Mouse (Mus musculus) cerebellum, postnatal 36 days (tissue): ENCODE data around the gene Vmn2r27.

Experiments used
- DNase-seq, 2 experiments: peaks; one replicate each; pipeline ENCODE4 v3.0.0; 2021 to 2022; ENCODE audit warnings: mixed read lengths in 2 of 2

Vmn2r27 gene

GRCm38 (mm10) chr6:124231756-124232155 is at the start of gene Vmn2r27:
Gene Vmn2r27 (minus strand): TSS chr6:124231856.
- no peak for DNase-seq

- no peak for DNase-seq
These were observed 46.6 kb upstream of the Vmn2r27 start for GRCm38 (mm10) chr6:124278291-124278690.

- DNase-seq, result no peak
These were observed 46.0 kb upstream of the Vmn2r27 start for GRCm38 (mm10) chr6:124277641-124278040.

GRCm38 (mm10) chr6:124273231-124273880 is 41.7 kb upstream of the Vmn2r27 start:
- DNase-seq, result no peak

- peak; percentile 55 to 57 for DNase-seq
These were observed 31.0 kb upstream of the Vmn2r27 start for GRCm38 (mm10) chr6:124262696-124263095.

- peak; percentile 53 for DNase-seq
These were observed 28.7 kb upstream of the Vmn2r27 start for GRCm38 (mm10) chr6:124260198-124260931.

- DNase-seq, result no peak
These were observed 24.2 kb upstream of the Vmn2r27 start for GRCm38 (mm10) chr6:124255721-124256470.

- DNase-seq, result no peak
These were observed 29.5 kb downstream of the Vmn2r27 start for GRCm38 (mm10) chr6:124202116-124202515.

GRCm38 (mm10) chr6:124168499-124169257 is 63.0 kb downstream of the Vmn2r27 start:
- peak; percentile 4 to 9 for DNase-seq

GRCm38 (mm10) chr6:124166596-124166995 is 65.1 kb downstream of the Vmn2r27 start:
- no peak for DNase-seq

GRCm38 (mm10) chr6:124149808-124150207 is 81.8 kb downstream of the Vmn2r27 start:
- DNase-seq, result no peak
